Mouse (Mus musculus) testis, adult 2 months (tissue): ENCODE measurements around the gene Tspan2.

ENCODE experiments used
- CTCF ChIP-seq: fragments of 200-500 bp; IDR thresholded peaks from 2 replicates; pipeline ENCODE4 v1.5.1; 2012; ENCODE audit warnings: low read depth, mild to moderate bottlenecking, inconsistent platforms, low read length, moderate library complexity; ENCODE audit not compliant: control insufficient read depth, insufficient read depth, insufficient replicate concordance
- POLR2A ChIP-seq: fragments of 200-500 bp; IDR thresholded peaks from 2 replicates; pipeline ENCODE4 v1.6.1; 2012; ENCODE audit warnings: low read depth, mild to moderate bottlenecking, inconsistent platforms, low read length, moderate library complexity; ENCODE audit not compliant: control insufficient read depth

- no peak for TF ChIP-seq POLR2A
- TF ChIP-seq CTCF = no peak
These were observed 1.3 kb downstream of the Tspan2 start for GRCm38 (mm10) chr3:102735638-102736037.
